Mouse (Mus musculus) intestine, embryonic 15.5 days (tissue): ENCODE measurements at regions not wholly inside any gene's neighbourhood (a gene's known extent, or its start where the extent isn't known, plus 50 kb on each side); places are given as distances from the start of the nearest gene placed in this dataset.

ENCODE experiments used
- ATAC-seq: fragments of 200-750 bp; cut with Nextera tagmentation; 2 replicates; pipeline ENCODE4 v1.8.0; 2017; ENCODE audit warnings: moderate TSS enrichment, moderate library complexity
- H3K27ac ChIP-seq: fragments of 300-500 bp; sonication (generic); 2 replicates; pipeline ENCODE4 v1.5.1; 2015; ENCODE audit warnings: mild to moderate bottlenecking, inconsistent platforms
- H3K27me3 ChIP-seq: fragments of 300-500 bp; sonication (generic); replicated peaks from 2 replicates; pipeline ENCODE4 v1.6.1; 2015; ENCODE audit warnings: inconsistent platforms
- H3K36me3 ChIP-seq: fragments of 300-500 bp; sonication (generic); 2 replicates; pipeline ENCODE4 v1.6.1; 2015; ENCODE audit warnings: inconsistent platforms
- H3K4me1 ChIP-seq: fragments of 300-500 bp; sonication (generic); replicated peaks from 2 replicates; pipeline ENCODE4 v1.6.1; 2015; ENCODE audit warnings: inconsistent platforms
- H3K4me2 ChIP-seq: fragments of 300-500 bp; sonication (generic); replicated peaks from 2 replicates; pipeline ENCODE4 v1.6.1; 2015; ENCODE audit warnings: mild to moderate bottlenecking, inconsistent platforms
- H3K4me3 ChIP-seq: fragments of 300-500 bp; sonication (generic); replicated peaks from 2 replicates; pipeline ENCODE4 v1.5.1; 2015; ENCODE audit warnings: inconsistent platforms
- H3K9ac ChIP-seq: fragments of 300-500 bp; sonication (generic); 2 replicates; pipeline ENCODE4 v1.6.1; 2015; ENCODE audit warnings: inconsistent platforms
- H3K9me3 ChIP-seq: fragments of 300-500 bp; sonication (generic); 2 replicates; pipeline ENCODE4 v1.6.1; 2016; ENCODE audit warnings: inconsistent platforms
- WGBS: fragments of 180-500 bp; shearing (Covaris S2); methylation state at CpG from one replicate; pipeline ENCODE4 v1.1.7; 2015; 5-methylcytosine and 5-hydroxymethylcytosine counted together

- no peaks in the 10 kb centered on the region for H3K9me3 ChIP-seq
- 74% methylated on average over 9 of the region's 9 CpGs for WGBS
- H3K27me3 ChIP-seq: no peaks in the 10 kb centered on the region
- no peak overlapping the region for H3K4me3 ChIP-seq
- ATAC-seq: no peak
- H3K27ac ChIP-seq: no peak overlapping the region
- H3K36me3 ChIP-seq: no peaks in the 10 kb centered on the region
- H3K9ac ChIP-seq: no peak overlapping the region
- peaks cover 21% of the 10 kb centered on the region for H3K4me1 ChIP-seq
- H3K4me2 ChIP-seq: no peak overlapping the region
These were observed 216.4 kb downstream of the Bcl2l11 start for GRCm38 (mm10) chr2:128342212-128342611.

GRCm38 (mm10) chr2:128345557-128345956 is 219.7 kb downstream of the Bcl2l11 start:
- H3K4me2 ChIP-seq: no peak overlapping the region
- H3K9me3 ChIP-seq: no peaks in the 10 kb centered on the region
- H3K4me3 ChIP-seq: no peak overlapping the region
- H3K4me1 ChIP-seq: no peaks in the 10 kb centered on the region
- no peaks in the 10 kb centered on the region for H3K27me3 ChIP-seq
- no peak overlapping the region for H3K27ac ChIP-seq
- WGBS: 51% methylated on average over 11 of the region's 11 CpGs
- no peak for ATAC-seq
- no peaks in the 10 kb centered on the region for H3K36me3 ChIP-seq
- no peak overlapping the region for H3K9ac ChIP-seq

GRCm38 (mm10) chr2:128348556-128348955 is 222.7 kb downstream of the Bcl2l11 start:
- no peak for ATAC-seq
- Histone ChIP-seq H3K4me1 (no peaks in the 10 kb centered on the region), H3K9me3 (no peaks in the 10 kb centered on the region), H3K4me3 (no peak overlapping the region), H3K27me3 (no peaks in the 10 kb centered on the region), H3K36me3 (no peaks in the 10 kb centered on the region), H3K4me2 (no peak overlapping the region), H3K27ac (no peak overlapping the region), H3K9ac (no peak overlapping the region)
- 74% methylated on average over 2 of the region's 2 CpGs for whole genome bisulfite sequencing

DNA sequence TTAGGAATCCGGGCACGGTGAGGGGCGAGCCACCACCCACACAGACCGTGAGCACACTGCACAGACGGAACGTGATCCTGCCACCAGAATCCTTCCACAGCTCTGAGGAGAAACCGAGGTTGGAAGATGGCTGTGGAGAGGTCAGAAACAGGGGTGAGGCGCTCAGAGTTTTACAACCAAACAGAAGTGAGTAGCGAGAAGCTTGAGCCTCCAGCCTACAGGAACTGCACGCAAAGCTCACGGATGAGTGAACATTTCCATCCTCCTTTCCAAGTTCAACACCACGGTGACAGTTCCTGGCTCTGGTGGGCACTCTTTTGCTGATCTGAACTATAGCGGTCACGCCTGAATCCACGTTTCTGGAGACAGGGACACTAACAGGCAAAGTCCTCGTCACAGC is 225.6 kb downstream of the Bcl2l11 start:
- ATAC-seq: no peak
- Histone ChIP-seq H3K9ac (no peak overlapping the region), H3K4me1 (no peaks in the 10 kb centered on the region), H3K27ac (no peak overlapping the region), H3K9me3 (no peaks in the 10 kb centered on the region), H3K27me3 (no peaks in the 10 kb centered on the region), H3K4me3 (no peak overlapping the region), H3K4me2 (no peak overlapping the region), H3K36me3 (no peaks in the 10 kb centered on the region)
- WGBS: 87% methylated on average over 16 of the region's 16 CpGs

GRCm38 (mm10) chr2:128352533-128352932 is 226.7 kb downstream of the Bcl2l11 start:
- WGBS: 80% methylated on average over 1 of the region's 1 CpGs
- no peaks in the 10 kb centered on the region for H3K27me3 ChIP-seq
- H3K27ac ChIP-seq: no peak overlapping the region
- no peak overlapping the region for H3K9ac ChIP-seq
- no peak overlapping the region for H3K4me3 ChIP-seq
- H3K36me3 ChIP-seq: no peaks in the 10 kb centered on the region
- no peak for ATAC-seq
- no peak overlapping the region for H3K4me2 ChIP-seq
- H3K9me3 ChIP-seq: no peaks in the 10 kb centered on the region
- no peaks in the 10 kb centered on the region for H3K4me1 ChIP-seq

DNA sequence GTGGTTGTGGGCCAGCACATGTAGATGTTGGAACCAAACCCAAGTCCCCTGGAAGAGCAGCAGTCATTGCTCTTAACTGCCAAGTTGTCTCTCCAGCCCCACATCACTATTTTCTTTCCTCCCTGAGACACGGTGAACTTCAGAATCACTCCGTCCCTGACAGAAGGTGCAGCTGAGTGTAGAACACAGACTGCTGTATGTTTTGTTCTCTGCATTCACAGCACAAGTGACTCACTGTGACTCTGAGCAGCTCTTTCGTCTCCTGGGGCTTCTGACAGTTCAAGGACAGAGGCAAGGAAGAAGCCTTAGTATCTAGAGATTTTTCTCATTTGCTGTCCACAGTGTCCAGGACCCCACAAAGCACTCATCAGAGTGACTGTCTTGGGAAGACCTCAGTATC is 227.6 kb downstream of the Bcl2l11 start:
- no peak overlapping the region for H3K4me3 ChIP-seq
- 78% methylated on average over 3 of the region's 3 CpGs for WGBS
- H3K9me3 ChIP-seq: no peaks in the 10 kb centered on the region
- H3K27me3 ChIP-seq: no peaks in the 10 kb centered on the region
- H3K4me1 ChIP-seq: no peaks in the 10 kb centered on the region
- H3K27ac ChIP-seq: no peak overlapping the region
- ATAC-seq: no peak
- H3K9ac ChIP-seq: no peak overlapping the region
- no peaks in the 10 kb centered on the region for H3K36me3 ChIP-seq
- no peak overlapping the region for H3K4me2 ChIP-seq

GRCm38 (mm10) chr2:128356326-128356725 is 230.5 kb downstream of the Bcl2l11 start:
- Histone ChIP-seq H3K4me3 (no peak overlapping the region), H3K27ac (no peak overlapping the region), H3K27me3 (no peaks in the 10 kb centered on the region), H3K4me1 (0 out of 2 replicates have a peak, but pooled peaks cover 11% of the 10 kb centered on the region), H3K4me2 (no peak overlapping the region), H3K9ac (no peak overlapping the region), H3K36me3 (no peaks in the 10 kb centered on the region), H3K9me3 (no peaks in the 10 kb centered on the region)
- WGBS: 85% methylated on average over 4 of the region's 4 CpGs
- no peak for ATAC-seq

GRCm38 (mm10) chr2:128359106-128359505 is 231.9 kb upstream of the Spdye4c start:
- WGBS: 49% methylated on average over 4 of the region's 4 CpGs
- H3K4me1 ChIP-seq: peaks cover 16% of the 10 kb centered on the region; the same call in 1 of the 2 replicates
- no peak overlapping the region for H3K9ac ChIP-seq
- no peaks in the 10 kb centered on the region for H3K27me3 ChIP-seq
- H3K4me3 ChIP-seq: no peak overlapping the region
- H3K27ac ChIP-seq: peak overlapping the region; percentile 27; the same call in 1 of the 2 replicates
- H3K4me2 ChIP-seq: no peak overlapping the region
- ATAC-seq: peak; percentile 81
- no peaks in the 10 kb centered on the region for H3K9me3 ChIP-seq
- H3K36me3 ChIP-seq: no peaks in the 10 kb centered on the region

DNA sequence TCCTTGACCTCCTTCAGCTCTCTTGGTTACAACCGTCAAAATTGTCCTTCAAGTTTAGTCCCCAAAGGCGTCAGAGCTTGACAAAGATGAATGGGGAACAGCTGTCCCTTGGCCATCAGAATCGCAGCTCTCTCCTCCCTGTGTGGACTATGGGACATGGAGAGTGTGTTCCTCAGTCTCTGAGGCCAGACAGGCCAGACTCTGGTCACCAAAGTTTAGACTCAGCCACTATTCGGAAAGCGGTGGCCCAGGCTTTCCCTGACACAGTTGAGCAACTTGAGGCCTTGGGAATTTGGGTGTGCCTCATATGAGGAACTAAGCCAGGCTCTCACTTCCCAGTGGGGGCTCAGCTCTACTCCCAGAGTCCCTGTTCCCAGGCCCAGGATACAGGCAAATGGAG is 230.5 kb upstream of the Spdye4c start:
- Histone ChIP-seq H3K36me3 (no peaks in the 10 kb centered on the region), H3K4me1 (peaks cover 28% of the 10 kb centered on the region), H3K9me3 (no peaks in the 10 kb centered on the region), H3K9ac (no peak overlapping the region), H3K27ac (no peak overlapping the region), H3K4me2 (no peak overlapping the region), H3K27me3 (no peaks in the 10 kb centered on the region), H3K4me3 (no peak overlapping the region)
- no peak for ATAC-seq
- WGBS: 72% methylated on average over 5 of the region's 5 CpGs

- H3K4me3 ChIP-seq: no peak overlapping the region
- no peak for ATAC-seq
- H3K9me3 ChIP-seq: no peaks in the 10 kb centered on the region
- no peak overlapping the region for H3K9ac ChIP-seq
- H3K27me3 ChIP-seq: no peaks in the 10 kb centered on the region
- no peak overlapping the region for H3K27ac ChIP-seq
- H3K4me1 ChIP-seq: peaks cover 28% of the 10 kb centered on the region
- no peaks in the 10 kb centered on the region for H3K36me3 ChIP-seq
- 73% methylated on average over 1 of the region's 1 CpGs for WGBS
- no peak overlapping the region for H3K4me2 ChIP-seq
These were observed 229.6 kb upstream of the Spdye4c start for GRCm38 (mm10) chr2:128361436-128361835.

DNA sequence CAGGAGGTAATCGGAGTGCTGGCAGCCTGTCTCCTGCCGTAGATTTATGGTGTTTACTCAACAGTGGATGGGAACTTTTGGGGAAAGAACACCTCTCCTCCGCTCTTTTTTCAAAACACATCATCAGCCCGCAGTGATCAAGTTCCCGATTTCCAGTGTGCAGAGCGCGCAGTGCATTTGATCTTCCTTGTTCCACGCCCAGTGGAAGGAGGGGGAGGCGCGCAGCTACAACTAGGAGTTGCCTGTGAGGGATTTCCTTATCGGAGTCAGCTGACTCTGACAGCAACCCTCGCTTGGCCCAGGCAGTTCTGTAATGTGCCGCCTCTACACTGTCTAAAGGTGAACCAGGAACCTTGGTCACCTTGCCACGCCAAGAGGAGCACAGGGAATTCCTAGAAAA is 226.8 kb upstream of the Spdye4c start:
- H3K9ac ChIP-seq: 0 out of 2 replicates have a peak overlapping the region, but pooled peaks have one; percentile 6
- H3K4me3 ChIP-seq: no peak overlapping the region; the same call in 1 of the 2 replicates
- no peaks in the 10 kb centered on the region for H3K9me3 ChIP-seq
- no peaks in the 10 kb centered on the region for H3K27me3 ChIP-seq
- peak overlapping the region; percentile 54 for H3K4me2 ChIP-seq
- no peaks in the 10 kb centered on the region for H3K36me3 ChIP-seq
- WGBS: 8% methylated on average over 14 of the region's 14 CpGs
- H3K4me1 ChIP-seq: peaks cover 27% of the 10 kb centered on the region
- peak; percentile 94 for ATAC-seq
- H3K27ac ChIP-seq: peak overlapping the region; percentile 46; the same call in 1 of the 2 replicates

- no peak overlapping the region for H3K4me2 ChIP-seq
- no peaks in the 10 kb centered on the region for H3K27me3 ChIP-seq
- 25% methylated on average over 3 of the region's 3 CpGs for WGBS
- H3K36me3 ChIP-seq: no peaks in the 10 kb centered on the region
- H3K9me3 ChIP-seq: no peaks in the 10 kb centered on the region
- peaks cover 19% of the 10 kb centered on the region for H3K4me1 ChIP-seq
- no peak overlapping the region for H3K27ac ChIP-seq
- no peak overlapping the region for H3K4me3 ChIP-seq
- H3K9ac ChIP-seq: no peak overlapping the region
- peak; percentile 17; the same call in 1 of the 2 replicates for ATAC-seq
These were observed 226.0 kb upstream of the Spdye4c start for GRCm38 (mm10) chr2:128365004-128365403.

DNA sequence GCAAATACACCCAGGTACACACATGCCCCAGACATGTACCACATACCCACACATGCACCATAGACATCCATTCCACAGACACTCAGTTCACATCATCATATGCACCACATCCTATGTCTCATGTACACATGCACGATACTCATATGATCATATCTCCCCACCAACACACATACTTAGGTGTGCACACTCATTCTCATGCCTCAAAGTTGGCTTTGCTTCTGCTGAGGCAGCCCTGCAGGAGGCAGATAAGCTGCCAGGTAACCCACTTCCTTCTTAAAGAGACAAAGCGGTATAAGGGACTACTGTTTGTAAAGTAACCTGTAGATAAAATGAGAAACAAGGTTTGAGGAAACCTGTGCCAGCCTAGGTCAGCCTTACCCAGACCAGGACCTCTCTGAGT is 225.2 kb upstream of the Spdye4c start:
- H3K4me1 ChIP-seq: peaks cover 18% of the 10 kb centered on the region
- H3K36me3 ChIP-seq: no peaks in the 10 kb centered on the region
- no peak overlapping the region for H3K4me3 ChIP-seq
- 91% methylated on average over 2 of the region's 2 CpGs for WGBS
- no peak overlapping the region for H3K4me2 ChIP-seq
- no peaks in the 10 kb centered on the region for H3K27me3 ChIP-seq
- H3K27ac ChIP-seq: no peak overlapping the region
- no peaks in the 10 kb centered on the region for H3K9me3 ChIP-seq
- no peak overlapping the region for H3K9ac ChIP-seq
- ATAC-seq: no peak
